Mouse (Mus musculus) forebrain, embryonic 13.5 days (tissue): ENCODE results near the gene Gm8127. TPM values are rescaled to one million over a fixed set of nuclear protein-coding genes. Genes with fewer than 3 reads are reported as not detected.
"Not testable (repeated sequence)": the region's sequence is repeated elsewhere in the genome, so short reads cannot be mapped to it uniquely, and the experiment has no call there.

Source experiments
- ATAC-seq: fragments of 200-750 bp; cut with Nextera tagmentation; 2 replicates; pipeline ENCODE4 v1.8.0; 2017
- H3K27ac ChIP-seq: fragments of 300-500 bp; sonication (generic); 2 replicates; pipeline ENCODE4 v1.5.1; 2015; ENCODE audit warnings: inconsistent platforms, mild to moderate bottlenecking, moderate library complexity
- H3K27me3 ChIP-seq: fragments of 300-500 bp; sonication (generic); 2 replicates; pipeline ENCODE4 v1.6.1; 2015; ENCODE audit warnings: mild to moderate bottlenecking, inconsistent platforms
- H3K36me3 ChIP-seq: fragments of 300-500 bp; sonication (generic); 2 replicates; pipeline ENCODE4 v1.6.1; 2015; ENCODE audit warnings: mild to moderate bottlenecking, inconsistent platforms; ENCODE audit not compliant: poor library complexity, severe bottlenecking
- H3K4me1 ChIP-seq: fragments of 300-500 bp; sonication (generic); 2 replicates; pipeline ENCODE4 v1.6.1; 2015; ENCODE audit warnings: inconsistent platforms
- H3K4me2 ChIP-seq: fragments of 300-500 bp; sonication (generic); 2 replicates; pipeline ENCODE4 v1.6.1; 2015; ENCODE audit warnings: inconsistent platforms, mild to moderate bottlenecking, moderate library complexity
- H3K4me3 ChIP-seq: fragments of 300-500 bp; sonication (generic); 2 replicates; pipeline ENCODE4 v1.5.1; 2015; ENCODE audit warnings: mild to moderate bottlenecking, inconsistent platforms
- H3K9ac ChIP-seq: fragments of 300-500 bp; sonication (generic); 2 replicates; pipeline ENCODE4 v1.6.1; 2015; ENCODE audit warnings: mild to moderate bottlenecking, inconsistent platforms
- H3K9me3 ChIP-seq: fragments of 300-500 bp; sonication (generic); replicated peaks from 2 replicates; pipeline ENCODE4 v1.6.1; 2016; ENCODE audit warnings: inconsistent platforms
- WGBS: fragments of 180-500 bp; shearing (Covaris S2); methylation state at CpG from one replicate; pipeline ENCODE4 v1.1.7; 2015; 5-methylcytosine and 5-hydroxymethylcytosine counted together
- polyA plus RNA-seq: library from polyadenylated mRNA; unstranded; fragments of >200 nt; fragmentation: Nextera tagmentation; extraction: Ambion mirVana; gene quantifications from 2 replicates; pipeline ENCODE4 v1.2.1, GENCODE M21; 2015

The Gm8127 gene
- polyA plus RNA-seq, 1 experiment from 2014 or later, result not detected

GRCm38 (mm10) chr14:43263421-43263820, 30.2 kb downstream of the Gm8127 start:
- H3K4me2 ChIP-seq, H3K4me3 ChIP-seq, H3K27ac ChIP-seq, H3K9me3 ChIP-seq, H3K36me3 ChIP-seq, H3K4me1 ChIP-seq, H3K9ac ChIP-seq, H3K27me3 ChIP-seq, ATAC-seq: not testable (repeated sequence)
- 94% methylated on average over 3 of the region's 3 CpGs for WGBS

DNA sequence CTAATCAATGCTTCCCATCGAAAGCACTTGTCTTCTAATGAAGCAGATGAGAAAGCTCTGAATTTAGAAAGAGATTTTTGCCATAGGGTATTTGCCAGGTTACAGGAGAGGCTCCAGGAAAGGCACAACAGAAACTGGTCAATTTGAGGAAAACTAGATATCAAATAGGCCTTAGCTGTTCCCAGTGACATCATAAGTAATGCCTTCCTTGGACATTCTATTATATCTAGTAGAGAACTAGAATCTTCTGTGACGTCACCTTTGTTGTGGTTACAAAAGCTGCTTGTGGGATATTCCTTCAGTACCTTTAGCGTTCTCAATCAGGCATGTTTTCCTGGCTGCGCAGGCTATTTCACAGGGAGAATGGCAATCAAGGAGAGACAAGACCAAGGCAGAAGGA, 35.3 kb downstream of the Gm8127 start, which contains the start of gene Gm8126:
Gm8126 (plus strand) TSS at position 301 of the 400 bp plus-strand sequence.
- H3K4me2 ChIP-seq, H3K36me3 ChIP-seq, ATAC-seq, H3K4me1 ChIP-seq, H3K27me3 ChIP-seq, H3K9me3 ChIP-seq, H3K27ac ChIP-seq, H3K4me3 ChIP-seq, H3K9ac ChIP-seq: not testable (repeated sequence)
- 98% methylated on average over 3 of the region's 4 CpGs for WGBS

DNA sequence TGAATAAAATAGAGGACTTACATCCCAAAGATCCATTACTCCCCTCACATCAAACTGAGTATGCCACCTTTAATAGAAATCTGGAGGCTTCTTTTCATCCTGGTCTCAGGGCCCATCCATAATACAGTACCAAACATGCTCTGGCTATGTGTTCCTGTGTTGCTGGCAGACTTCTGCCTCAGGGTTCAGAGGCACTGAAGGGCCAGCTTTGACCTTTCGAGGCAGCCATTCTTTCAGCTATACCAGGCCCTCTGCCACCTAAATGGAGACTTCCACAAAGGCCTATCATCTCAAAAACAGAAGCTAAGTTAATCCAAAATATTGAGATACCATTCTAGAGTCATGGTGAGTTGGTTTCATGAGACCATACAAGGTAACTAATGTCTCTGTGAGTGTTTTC, 37.1 kb downstream of the Gm8127 start:
- H3K27ac ChIP-seq, H3K4me1 ChIP-seq, H3K4me2 ChIP-seq, ATAC-seq, H3K9me3 ChIP-seq, H3K36me3 ChIP-seq, H3K4me3 ChIP-seq, H3K9ac ChIP-seq, H3K27me3 ChIP-seq: not testable (repeated sequence)
- WGBS, result 78% methylated on average over 1 of the region's 1 CpGs

DNA sequence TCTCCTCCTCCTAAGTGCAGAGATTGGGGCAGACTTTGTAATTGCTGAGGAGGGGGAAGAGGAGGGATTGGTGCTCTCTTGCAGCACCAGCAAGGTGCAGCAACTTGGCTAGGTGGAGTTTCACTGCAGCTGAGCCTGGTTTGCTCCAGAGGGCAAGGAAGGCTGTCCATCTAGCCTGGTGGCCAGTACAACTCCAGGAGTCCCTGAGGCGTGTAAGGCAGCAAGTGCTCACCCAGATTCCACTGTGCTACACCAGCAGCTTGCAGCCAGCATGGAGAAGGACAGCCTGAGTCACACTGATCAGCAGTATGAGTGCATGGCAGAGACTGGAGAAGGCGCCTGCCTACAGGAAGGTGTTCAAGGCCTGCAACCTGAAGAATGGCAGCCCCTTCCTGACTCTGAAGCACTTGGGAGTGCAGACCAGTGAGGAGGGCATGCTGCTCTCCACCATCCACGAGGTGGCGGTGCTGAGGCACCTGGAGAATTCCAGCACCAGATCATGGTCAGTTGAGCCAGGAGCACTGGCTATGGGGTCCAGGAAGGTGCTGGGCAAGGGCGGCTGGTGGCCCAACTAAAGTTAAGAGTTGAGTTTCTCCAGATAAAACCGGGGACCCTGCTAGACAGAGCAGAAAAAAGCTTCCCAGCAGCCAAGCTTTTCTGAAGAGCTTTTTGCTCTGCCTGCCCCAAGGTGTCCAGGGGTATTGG, 42.9 kb downstream of the Gm8127 start:
- H3K4me3 ChIP-seq, H3K36me3 ChIP-seq, ATAC-seq, H3K9me3 ChIP-seq, H3K9ac ChIP-seq, H3K4me1 ChIP-seq, H3K4me2 ChIP-seq, H3K27me3 ChIP-seq, H3K27ac ChIP-seq: not testable (repeated sequence)
- 28% methylated on average over 5 of the region's 6 CpGs for WGBS

DNA sequence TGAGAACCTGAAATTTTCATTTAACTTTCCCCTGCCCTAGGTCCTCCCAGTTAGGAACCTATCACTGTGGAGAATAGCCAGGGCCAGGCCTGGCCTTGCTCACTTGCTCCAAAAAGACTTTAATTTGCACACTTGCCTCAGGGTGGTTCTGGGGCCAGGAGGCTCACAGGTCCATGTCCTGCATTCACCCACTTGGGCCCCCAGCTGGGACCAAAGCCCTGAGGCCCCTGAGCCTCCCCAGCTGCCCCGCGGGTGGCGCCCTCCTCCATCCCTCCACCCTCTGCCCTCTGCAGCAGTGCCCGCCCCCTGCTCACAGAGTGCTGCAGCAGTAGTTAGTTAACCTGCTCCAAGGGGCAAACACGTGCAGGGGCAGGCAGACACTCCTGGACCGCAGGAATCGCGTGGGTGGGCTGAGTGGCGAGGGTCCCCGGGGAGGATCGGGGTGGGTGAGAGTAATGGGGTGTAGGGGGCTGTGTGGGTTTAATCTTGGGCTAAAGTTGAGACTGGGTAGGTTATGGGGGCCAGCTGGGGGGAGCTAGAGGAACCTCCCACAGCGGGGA, 43.9 kb downstream of the Gm8127 start:
- not testable (repeated sequence) for H3K9me3 ChIP-seq, H3K4me3 ChIP-seq, ATAC-seq, H3K27me3 ChIP-seq, H3K4me1 ChIP-seq, H3K27ac ChIP-seq, H3K36me3 ChIP-seq, H3K4me2 ChIP-seq, H3K9ac ChIP-seq
- 16% methylated on average over 10 of the region's 12 CpGs for WGBS

Other genes with a start within 250 kb of the Gm8127 start
- not detected in 2 replicates for gene Gm8094, start 217.2 kb downstream of the Gm8127 start, polyA plus RNA-seq
- not detected in 2 replicates for gene Gm8104, start 193.2 kb downstream of the Gm8127 start, polyA plus RNA-seq
- not detected in 2 replicates for gene Gm7233, start 114.0 kb downstream of the Gm8127 start, polyA plus RNA-seq
- gene Gm8122, start 58.5 kb downstream of the Gm8127 start, polyA plus RNA-seq, result not detected in 2 replicates
- gene Gm8126, start 35.2 kb downstream of the Gm8127 start, polyA plus RNA-seq, result not detected in 2 replicates
- not detected in 2 replicates for gene Gm9732, start 18.8 kb downstream of the Gm8127 start, polyA plus RNA-seq
- gene 1700001F09Rik, start 54.0 kb upstream of the Gm8127 start, polyA plus RNA-seq, result not detected in 2 replicates
- not detected in 2 replicates for gene Gm8138, start 122.5 kb upstream of the Gm8127 start, polyA plus RNA-seq
- gene Gm5799, start 249.7 kb upstream of the Gm8127 start, polyA plus RNA-seq, result not detected in 2 replicates